Mouse (Mus musculus) cerebellum, adult 2 months (tissue): Measurements from ENCODE around the gene Cldn4.
"Not testable (repeated sequence)": the region's sequence is repeated elsewhere in the genome, so short reads cannot be mapped to it uniquely, and the experiment has no call there.

ENCODE experiments used
- CTCF ChIP-seq: fragments of 200-500 bp; IDR thresholded peaks from 2 replicates; pipeline ENCODE4 v1.5.1; 2011; ENCODE audit warnings: low read depth, mild to moderate bottlenecking, control low read depth, low read length, moderate library complexity, borderline replicate concordance; ENCODE audit not compliant: insufficient read depth
- POLR2A ChIP-seq: fragments of 200-500 bp; IDR thresholded peaks from 2 replicates; pipeline ENCODE4 v1.6.1; 2011; ENCODE audit warnings: low read length, control low read depth, borderline replicate concordance; ENCODE audit not compliant: insufficient read depth

DNA sequence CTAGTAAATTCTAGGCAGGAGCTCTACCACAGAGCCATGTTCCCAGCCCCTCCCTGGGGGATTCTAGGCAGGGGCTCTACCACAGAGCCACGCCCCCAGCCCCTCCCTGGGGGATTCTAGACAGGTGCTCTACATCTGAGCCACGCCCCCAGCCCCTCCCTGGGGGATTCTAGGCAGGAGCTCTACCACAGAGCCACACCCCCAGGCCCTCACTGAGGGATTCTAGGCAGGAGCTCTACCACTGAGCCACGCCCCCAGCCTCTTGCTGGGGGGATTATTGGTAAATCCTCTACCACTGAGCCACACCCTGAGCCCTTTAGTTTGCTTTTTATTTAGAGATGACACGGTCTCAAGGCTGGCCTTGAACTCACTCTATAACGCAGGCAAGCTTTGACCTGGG, 13.0 kb downstream of the Cldn4 start:
- not testable (repeated sequence) for TF ChIP-seq CTCF, POLR2A
